Mouse (Mus musculus) kidney, embryonic 15.5 days (tissue): Measurements from ENCODE around the gene Znhit6. TPM values are rescaled to one million over a fixed set of nuclear protein-coding genes. Genes with fewer than 3 reads are reported as not detected.

Experiments used
- ATAC-seq: fragments of 200-750 bp; cut with Nextera tagmentation; replicated peaks from 2 replicates; pipeline ENCODE4 v1.8.0; 2017; ENCODE audit warnings: moderate TSS enrichment; ENCODE audit not compliant: low FRiP score
- H3K27ac ChIP-seq: fragments of 300-500 bp; sonication (generic); 2 replicates; pipeline ENCODE4 v1.5.1; 2015; ENCODE audit warnings: mild to moderate bottlenecking, inconsistent platforms
- H3K27me3 ChIP-seq: fragments of 300-500 bp; sonication (generic); 2 replicates; pipeline ENCODE4 v1.6.1; 2015; ENCODE audit warnings: inconsistent platforms
- H3K36me3 ChIP-seq: fragments of 300-500 bp; sonication (generic); 2 replicates; pipeline ENCODE4 v1.6.1; 2015; ENCODE audit warnings: inconsistent platforms
- H3K4me1 ChIP-seq: fragments of 300-500 bp; sonication (generic); 2 replicates; pipeline ENCODE4 v1.6.1; 2015; ENCODE audit warnings: inconsistent platforms
- H3K4me2 ChIP-seq: fragments of 300-500 bp; sonication (generic); 2 replicates; pipeline ENCODE4 v1.6.1; 2015; ENCODE audit warnings: moderate library complexity, mild to moderate bottlenecking, inconsistent platforms
- H3K4me3 ChIP-seq: fragments of 300-500 bp; sonication (generic); replicated peaks from 2 replicates; pipeline ENCODE4 v1.5.1; 2015; ENCODE audit warnings: mild to moderate bottlenecking, inconsistent platforms
- H3K9ac ChIP-seq: fragments of 300-500 bp; sonication (generic); 2 replicates; pipeline ENCODE4 v1.6.1; 2015; ENCODE audit warnings: mild to moderate bottlenecking, inconsistent platforms
- H3K9me3 ChIP-seq: fragments of 300-500 bp; sonication (generic); replicated peaks from 2 replicates; pipeline ENCODE4 v1.6.1; 2016; ENCODE audit warnings: inconsistent platforms
- WGBS: fragments of 180-500 bp; shearing (Covaris S2); methylation state at CpG from one replicate; pipeline ENCODE4 v1.1.7; 2015; ENCODE audit warnings: mixed read lengths; 5-methylcytosine and 5-hydroxymethylcytosine counted together
- polyA plus RNA-seq: library from polyadenylated mRNA; unstranded; fragments of >200 nt; fragmentation: Nextera tagmentation; extraction: Ambion mirVana; gene quantifications from 2 replicates; pipeline ENCODE4 v1.2.1, GENCODE M21; 2015

Znhit6 gene
- polyA plus RNA-seq, 1 experiment from 2014 or later: 36.4 TPM

- no peaks in the 10 kb centered on the region for H3K9me3 ChIP-seq
- H3K4me2 ChIP-seq: peak overlapping the region; percentile 94
- peaks cover 67% of the 10 kb centered on the region for H3K4me1 ChIP-seq
- ATAC-seq: peak; percentile 13; the same call in 1 of the 2 replicates
- H3K27me3 ChIP-seq: no peaks in the 10 kb centered on the region
- H3K4me3 ChIP-seq: peak overlapping the region; percentile 55
- WGBS: under 1% methylated on average over 49 of the region's 49 CpGs
- peaks cover 15% of the 10 kb centered on the region for H3K36me3 ChIP-seq
- peak overlapping the region; percentile 61 for H3K9ac ChIP-seq
- peak overlapping the region; percentile 93 for H3K27ac ChIP-seq
These were observed 73.2 kb downstream of the Znhit6 start for GRCm38 (mm10) chr3:145648991-145649851.

GRCm38 (mm10) chr3:145649852-145650202, 73.8 kb downstream of the Znhit6 start, which contains the start of gene Ccn1:
Gene Ccn1 (minus strand): TSS chr3:145649981.
- Histone ChIP-seq H3K27ac (peak within 1 kb of the TSS; percentile 93), H3K4me2 (peak within 1 kb of the TSS; percentile 94), H3K27me3 (no peaks in the 10 kb centered on the region), H3K4me3 (peak within 1 kb of the TSS; percentile 55), H3K9me3 (no peaks in the 10 kb centered on the region), H3K4me1 (peaks cover 69% of the 10 kb centered on the region), H3K36me3 (peaks cover 15% of the 10 kb centered on the region), H3K9ac (peak within 1 kb of the TSS; percentile 61)
- under 1% methylated on average over 29 of the region's 29 CpGs for WGBS
- peak; percentile 63 for ATAC-seq

GRCm38 (mm10) chr3:145650298-145651011, 74.5 kb downstream of the Znhit6 start:
- peak overlapping the region; percentile 93 for H3K27ac ChIP-seq
- peaks cover 15% of the 10 kb centered on the region for H3K36me3 ChIP-seq
- H3K9me3 ChIP-seq: no peaks in the 10 kb centered on the region
- peak; percentile 37 for ATAC-seq
- peak overlapping the region; percentile 55 for H3K4me3 ChIP-seq
- H3K9ac ChIP-seq: peak overlapping the region; percentile 61; the same call in 1 of the 2 replicates
- WGBS: under 1% methylated on average over 18 of the region's 18 CpGs
- peak overlapping the region; percentile 94 for H3K4me2 ChIP-seq
- peaks cover 69% of the 10 kb centered on the region for H3K4me1 ChIP-seq
- no peaks in the 10 kb centered on the region for H3K27me3 ChIP-seq

- Histone ChIP-seq H3K27me3 (no peaks in the 10 kb centered on the region), H3K4me3 (peak overlapping the region; percentile 55), H3K9ac (0 out of 2 replicates have a peak overlapping the region, but pooled peaks have one; percentile 61), H3K36me3 (peaks cover 22% of the 10 kb centered on the region), H3K27ac (peak overlapping the region; percentile 93), H3K4me1 (peaks cover 67% of the 10 kb centered on the region), H3K9me3 (no peaks in the 10 kb centered on the region), H3K4me2 (peak overlapping the region; percentile 94)
- WGBS: 13% methylated on average over 19 of the region's 19 CpGs
- no peak for ATAC-seq
These were observed 75.3 kb downstream of the Znhit6 start for GRCm38 (mm10) chr3:145651029-145651977.

- no peaks in the 10 kb centered on the region for H3K9me3 ChIP-seq
- no peaks in the 10 kb centered on the region for H3K27me3 ChIP-seq
- peak overlapping the region; percentile 81 for H3K9ac ChIP-seq
- H3K4me2 ChIP-seq: peak overlapping the region; percentile 94
- H3K4me3 ChIP-seq: peak overlapping the region; percentile 55
- ATAC-seq: no peak
- 9% methylated on average over 10 of the region's 10 CpGs for WGBS
- peaks cover 19% of the 10 kb centered on the region for H3K36me3 ChIP-seq
- H3K27ac ChIP-seq: peak overlapping the region; percentile 93
- peaks cover 63% of the 10 kb centered on the region for H3K4me1 ChIP-seq
These were observed 75.9 kb downstream of the Znhit6 start for GRCm38 (mm10) chr3:145651978-145652321.

- Histone ChIP-seq H3K4me1 (peaks cover 58% of the 10 kb centered on the region), H3K9me3 (no peaks in the 10 kb centered on the region), H3K4me3 (peak overlapping the region; percentile 55), H3K9ac (peak overlapping the region; percentile 81), H3K27ac (peak overlapping the region; percentile 93), H3K36me3 (peaks cover 13% of the 10 kb centered on the region), H3K27me3 (no peaks in the 10 kb centered on the region), H3K4me2 (peak overlapping the region; percentile 94)
- ATAC-seq: peak; percentile 20
- WGBS: 10% methylated on average over 20 of the region's 20 CpGs
These were observed 76.5 kb downstream of the Znhit6 start for GRCm38 (mm10) chr3:145652322-145653131.

- Histone ChIP-seq H3K27me3 (no peaks in the 10 kb centered on the region), H3K4me3 (peak overlapping the region; percentile 55), H3K4me1 (peaks cover 50% of the 10 kb centered on the region), H3K27ac (peak overlapping the region; percentile 93), H3K4me2 (peak overlapping the region; percentile 94), H3K9ac (peak overlapping the region; percentile 81), H3K36me3 (peaks cover 7% of the 10 kb centered on the region; the same call in 1 of the 2 replicates), H3K9me3 (no peaks in the 10 kb centered on the region)
- ATAC-seq: peak; percentile 64
- under 1% methylated on average over 53 of the region's 53 CpGs for WGBS
These were observed 77.4 kb downstream of the Znhit6 start for GRCm38 (mm10) chr3:145653191-145653940.

GRCm38 (mm10) chr3:145654028-145654427, 78.0 kb downstream of the Znhit6 start:
- peaks cover 7% of the 10 kb centered on the region; the same call in 1 of the 2 replicates for H3K36me3 ChIP-seq
- no peaks in the 10 kb centered on the region for H3K27me3 ChIP-seq
- no peaks in the 10 kb centered on the region for H3K9me3 ChIP-seq
- H3K4me3 ChIP-seq: peak overlapping the region; percentile 55; the same call in 1 of the 2 replicates
- WGBS: 69% methylated on average over 9 of the region's 9 CpGs
- peak overlapping the region; percentile 94 for H3K4me2 ChIP-seq
- H3K4me1 ChIP-seq: peaks cover 46% of the 10 kb centered on the region
- H3K27ac ChIP-seq: no peak overlapping the region
- H3K9ac ChIP-seq: no peak overlapping the region
- ATAC-seq: no peak
